Comparison of ENCODE assay signal across 13 mouse cellular contexts in genomic region chr10:118782646-118783045, GRCm38 (mm10).
"Had no signal": no experiment of that assay in that cellular context is flagged by ENCODE, and none has a peak within 500 bp of the region (broad histone marks: within the 10 kb centered on the region; RNA-seq: fewer than 3 reads in every experiment).

No protein-coding gene starts in this region.

- H3K4me1 ChIP-seq: liver, embryonic 15.5 days had no signal

- H3K27me3 ChIP-seq: limb, embryonic 13.5 days; liver, embryonic 15.5 days; megakaryocyte, embryonic 14.5 days had no signal

- ATAC-seq: midbrain, embryonic 16.5 days had no signal

- H3K4me3 ChIP-seq: limb, embryonic 13.5 days; liver, embryonic 15.5 days; megakaryocyte, embryonic 14.5 days had no signal

- H3K4me2 ChIP-seq: limb, embryonic 13.5 days; liver, embryonic 15.5 days; midbrain, embryonic 11.5 days had no signal

- H3K9me3 ChIP-seq: limb, embryonic 13.5 days; liver, embryonic 15.5 days had no signal

- DNase-seq: kidney, adult 9 months; kidney, postnatal 36 days; lung, adult 2 months; lung, postnatal 14 days; thymus, postnatal 4 days had no signal

- H3K27ac ChIP-seq: kidney, postnatal 0 days; limb, embryonic 13.5 days; liver, embryonic 15.5 days; macrophage; stomach, postnatal 0 days had no signal

- H3K36me3 ChIP-seq: limb, embryonic 13.5 days; liver, embryonic 15.5 days had no signal

- H3K9ac ChIP-seq: limb, embryonic 13.5 days; liver, embryonic 15.5 days had no signal
